Mouse (Mus musculus): ENCODE measurements around the gene Adssl1.

Adssl1 gene

GRCm38 (mm10) chr12:112619686-112620353 lies at the start of gene Adssl1:
TSS of gene Adssl1 (plus strand) at chr12:112620045.
- DNase-seq (ENCODE audit: low spot score), result no peak

DNA sequence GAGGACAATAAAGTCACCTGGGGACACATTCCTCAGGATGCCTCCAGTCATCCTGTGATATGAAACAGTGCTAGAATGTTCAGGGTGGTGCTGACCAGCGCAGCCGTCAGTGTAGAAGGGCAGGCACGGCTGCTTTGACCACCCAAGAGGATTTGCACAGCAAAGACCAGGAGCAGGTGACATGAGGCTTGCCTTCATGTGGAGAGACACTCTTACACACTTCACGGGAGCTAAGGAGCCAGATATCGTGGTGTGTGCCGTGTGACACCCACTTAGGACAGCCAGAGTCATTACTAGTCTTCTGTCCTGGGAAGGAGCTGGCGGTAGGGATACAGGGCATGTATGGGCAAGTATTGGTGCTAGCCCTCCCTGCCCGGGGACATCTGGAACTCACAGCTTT lies 49.7 kb upstream of the Adssl1 start:
- no peak for DNase-seq (ENCODE audit: low spot score)

GRCm38 (mm10) chr12:112571064-112571463 lies 48.8 kb upstream of the Adssl1 start:
- no peak for DNase-seq (ENCODE audit: low spot score)

GRCm38 (mm10) chr12:112575274-112575986 lies 44.4 kb upstream of the Adssl1 start:
- no peak for DNase-seq (ENCODE audit: low spot score)

DNA sequence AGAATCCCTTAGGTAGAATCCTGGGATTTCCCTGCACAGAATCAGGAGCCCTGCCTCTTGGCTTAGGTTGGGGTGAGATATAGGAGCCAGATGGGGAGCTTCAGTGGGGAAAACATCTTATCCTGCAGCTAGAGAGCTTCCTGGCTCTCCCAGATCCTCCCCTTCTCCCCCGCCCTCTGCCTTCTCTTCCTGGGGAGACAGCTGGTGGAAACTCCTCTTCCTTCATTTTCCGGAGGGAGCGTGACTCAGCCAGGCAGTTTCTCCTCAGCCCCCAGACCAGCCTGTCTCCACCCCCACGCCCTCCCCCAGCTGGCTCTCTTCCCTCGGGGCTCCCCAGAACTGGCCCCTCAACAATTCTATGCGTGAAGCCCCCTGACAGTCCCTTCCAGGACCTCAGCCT lies 43.5 kb upstream of the Adssl1 start:
- DNase-seq (ENCODE audit: low spot score), result no peak

GRCm38 (mm10) chr12:112576749-112577148 lies 43.1 kb upstream of the Adssl1 start:
- DNase-seq (ENCODE audit: low spot score), result no peak

DNA sequence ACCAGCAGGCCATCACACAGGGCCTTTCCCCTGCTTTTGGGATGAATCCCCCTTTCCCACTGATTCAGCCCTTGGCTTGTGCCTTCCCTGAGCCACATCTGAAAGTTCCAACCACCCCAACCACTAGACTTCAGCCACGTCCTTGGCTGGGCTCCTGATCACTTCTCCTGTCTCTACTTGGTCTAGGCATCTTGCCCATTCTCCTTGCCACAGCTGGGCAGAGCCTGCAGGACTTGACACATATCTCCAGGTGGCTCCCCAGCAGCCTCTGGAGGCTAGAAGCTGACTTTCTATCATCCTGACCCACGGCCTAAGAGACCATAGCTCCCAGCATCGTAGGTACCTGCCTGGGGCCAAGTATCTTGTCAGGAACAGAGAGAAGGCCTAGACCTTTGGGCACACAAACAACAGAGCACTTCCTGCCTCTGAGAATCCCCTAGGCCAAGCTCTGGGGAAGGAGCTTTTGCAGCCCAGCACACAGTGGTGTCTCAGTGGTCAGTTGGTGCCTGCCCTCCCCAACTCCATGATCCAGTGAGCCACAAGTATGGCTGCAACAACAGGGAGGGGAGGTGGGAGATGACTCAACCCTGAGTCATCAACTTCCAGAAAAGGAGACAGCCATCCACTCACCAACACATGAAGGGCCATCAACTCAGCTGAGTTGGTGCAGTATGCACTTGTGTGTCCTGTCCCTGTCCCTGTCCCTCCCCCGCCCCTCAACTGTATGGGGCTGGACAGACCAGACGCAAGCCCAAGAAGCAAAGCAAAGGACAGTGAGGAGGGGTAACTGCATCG lies 41.4 kb upstream of the Adssl1 start:
- peak; percentile 83 for DNase-seq (ENCODE audit: low spot score)

GRCm38 (mm10) chr12:112579430-112579829 lies 40.4 kb upstream of the Adssl1 start:
- DNase-seq (ENCODE audit: low spot score), result no peak

- no peak for DNase-seq (ENCODE audit: low spot score)
Observed at GRCm38 (mm10) chr12:112579926-112580325, 39.9 kb upstream of the Adssl1 start.

- DNase-seq (ENCODE audit: low spot score), result peak; percentile 33
Observed at GRCm38 (mm10) chr12:112581113-112581512, 38.7 kb upstream of the Adssl1 start.

GRCm38 (mm10) chr12:112584954-112585353 lies 34.9 kb upstream of the Adssl1 start:
- DNase-seq (ENCODE audit: low spot score), result no peak

DNA sequence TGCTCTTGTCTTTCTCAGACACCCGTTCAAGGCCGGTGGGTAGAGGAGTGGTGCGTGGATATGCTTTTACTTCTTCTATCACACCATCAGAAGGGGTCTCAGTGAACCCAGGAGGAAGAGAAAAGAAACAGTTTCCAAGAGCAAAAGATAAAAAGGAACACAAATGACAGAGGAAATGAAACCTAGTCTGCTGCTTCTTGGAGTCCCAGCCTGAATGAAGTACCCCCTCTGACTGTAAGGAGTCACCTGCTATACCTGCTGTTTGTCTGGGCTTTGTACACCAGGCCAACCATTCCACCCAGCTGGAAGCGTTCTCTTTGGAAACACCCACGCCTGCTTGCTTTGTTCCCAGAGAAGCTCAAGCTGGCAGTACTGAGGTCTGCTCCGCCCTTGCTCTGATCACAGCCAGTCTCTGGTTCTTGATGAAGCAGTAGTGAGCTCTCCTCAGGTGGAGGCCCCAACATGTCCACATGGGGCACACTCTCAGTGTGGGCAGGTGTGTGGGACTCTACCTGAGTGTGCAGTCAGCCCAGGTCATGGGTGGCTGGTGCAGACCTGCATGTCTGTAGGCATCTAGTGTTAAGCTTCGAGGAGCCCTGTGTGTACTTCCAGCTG lies 33.8 kb upstream of the Adssl1 start:
- DNase-seq (ENCODE audit: low spot score), result no peak

DNA sequence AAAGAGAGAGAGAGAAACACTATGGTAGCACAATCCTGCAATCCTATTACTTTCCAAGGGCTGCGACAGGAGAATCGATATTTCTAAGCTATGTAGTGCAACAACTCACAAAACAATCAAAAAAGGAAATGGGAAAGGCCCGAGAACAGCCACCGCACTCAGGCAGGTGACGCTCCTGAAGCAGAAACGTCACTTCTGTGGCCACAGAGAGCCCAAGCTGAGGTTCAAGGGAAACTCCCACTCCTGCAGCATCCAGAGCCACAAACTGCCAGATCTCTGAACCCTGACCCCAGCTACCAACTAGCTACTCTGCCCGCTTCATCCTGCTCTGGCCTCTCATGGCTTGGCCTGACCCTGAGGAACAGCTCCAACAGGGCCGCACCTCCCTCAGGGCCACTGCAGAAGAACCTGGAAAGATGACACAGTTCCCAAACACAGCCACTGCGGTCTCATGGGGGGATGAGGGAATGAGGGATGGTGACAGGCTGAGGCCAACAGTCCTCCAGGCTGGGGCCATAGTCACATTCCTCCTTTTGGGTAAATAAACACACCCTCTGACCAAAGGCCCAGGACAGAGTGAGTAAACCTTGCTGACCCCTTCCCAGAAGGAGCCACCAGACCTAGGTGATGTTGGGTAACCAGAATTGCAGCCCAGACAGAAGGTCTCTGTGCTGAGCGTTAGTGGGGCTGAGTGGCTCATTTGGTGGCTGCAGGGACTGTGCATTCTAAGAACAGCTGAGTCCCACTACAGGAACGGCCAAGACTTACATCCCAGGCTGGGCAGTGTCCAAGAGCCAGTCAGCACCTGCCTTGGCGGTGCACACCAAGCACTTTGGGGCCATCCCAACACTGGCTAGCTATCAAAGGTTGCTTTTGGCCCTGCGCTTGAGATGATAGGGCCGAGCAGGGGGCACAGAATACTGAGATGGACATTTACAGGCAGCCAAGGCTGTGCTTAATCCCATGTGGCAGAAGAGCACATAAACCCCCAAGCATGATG lies 32.4 kb upstream of the Adssl1 start:
- DNase-seq (ENCODE audit: low spot score), result no peak

DNA sequence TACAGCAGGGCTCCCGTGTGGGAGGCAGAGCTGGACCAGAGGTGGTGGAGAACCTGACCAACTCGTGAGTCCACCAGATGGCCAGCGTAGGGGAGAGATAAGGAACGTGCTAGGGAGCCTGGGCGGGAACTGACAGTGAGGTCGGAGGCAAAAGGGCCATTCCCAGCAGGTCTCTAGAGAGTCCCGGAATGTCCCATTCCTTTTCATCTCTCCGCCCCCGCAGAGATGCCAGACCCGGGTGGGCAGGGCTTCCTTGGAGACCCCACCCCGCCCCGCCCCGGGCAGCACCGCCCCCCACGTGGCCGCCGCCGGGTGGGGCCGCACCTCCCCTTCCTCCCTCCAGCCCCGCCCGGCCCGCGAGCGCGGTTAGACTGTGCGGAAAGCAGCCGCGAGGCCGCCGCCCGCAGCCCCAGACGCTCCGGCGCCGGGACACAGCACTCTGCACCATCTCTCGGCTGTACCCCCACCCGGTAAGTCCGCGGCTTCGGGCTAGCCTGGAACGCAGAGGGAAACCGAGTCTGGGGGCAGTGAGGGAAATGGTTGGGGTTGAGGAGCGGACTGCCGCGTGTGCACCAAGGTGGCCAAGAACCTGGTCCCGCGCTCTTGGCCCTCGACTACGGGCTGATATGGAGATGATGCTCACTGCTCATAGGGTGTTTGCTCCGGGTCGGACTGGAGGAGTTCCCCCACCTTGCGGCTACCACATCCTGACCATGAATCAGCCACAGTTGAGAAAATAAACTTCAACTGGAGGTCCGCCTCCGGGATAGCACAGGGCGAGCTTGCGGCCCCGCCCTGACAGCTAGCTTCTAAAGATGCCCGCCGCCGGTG lies 31.2 kb upstream of the Adssl1 start, which contains the start of gene Inf2:
Gene Inf2 (plus strand): TSS at position 359 of the 831 bp plus-strand sequence.
- peak; percentile 68 for DNase-seq (ENCODE audit: low spot score)

DNA sequence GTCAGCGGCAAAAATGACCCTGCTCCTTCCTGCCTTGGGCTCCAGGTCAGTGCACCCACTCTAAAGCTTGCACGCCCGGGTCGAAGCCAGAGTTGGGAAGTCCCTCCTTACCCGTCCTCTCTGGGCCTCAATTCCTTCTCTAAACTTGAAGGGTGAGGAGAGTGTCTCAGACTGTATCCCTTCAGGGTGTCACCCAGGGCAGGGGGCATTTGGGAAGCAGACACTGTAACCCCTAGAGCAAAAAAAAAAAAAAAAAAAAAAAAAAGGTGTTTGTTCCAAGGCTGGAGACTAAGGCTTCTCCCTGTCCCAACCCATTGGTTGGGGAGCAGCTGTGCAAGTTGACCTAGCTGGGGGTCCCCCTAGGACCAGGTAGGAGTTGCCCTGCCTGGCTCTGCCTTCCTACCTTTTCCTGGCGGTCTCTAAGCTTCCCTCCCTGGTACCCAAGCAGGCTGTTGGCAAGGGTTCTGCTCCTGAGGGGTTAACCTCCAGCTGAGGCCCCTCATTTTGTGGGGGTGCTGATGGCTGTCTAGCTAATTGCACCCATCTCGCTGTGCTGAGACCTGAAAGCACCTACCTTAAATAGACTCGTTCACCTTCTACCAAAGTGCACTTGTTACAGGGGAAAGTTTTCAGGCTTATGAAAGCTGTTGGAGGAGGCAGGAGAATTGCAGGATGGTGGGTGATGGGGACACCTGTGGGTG lies 30.2 kb upstream of the Adssl1 start:
- DNase-seq (ENCODE audit: low spot score), result no peak

DNA sequence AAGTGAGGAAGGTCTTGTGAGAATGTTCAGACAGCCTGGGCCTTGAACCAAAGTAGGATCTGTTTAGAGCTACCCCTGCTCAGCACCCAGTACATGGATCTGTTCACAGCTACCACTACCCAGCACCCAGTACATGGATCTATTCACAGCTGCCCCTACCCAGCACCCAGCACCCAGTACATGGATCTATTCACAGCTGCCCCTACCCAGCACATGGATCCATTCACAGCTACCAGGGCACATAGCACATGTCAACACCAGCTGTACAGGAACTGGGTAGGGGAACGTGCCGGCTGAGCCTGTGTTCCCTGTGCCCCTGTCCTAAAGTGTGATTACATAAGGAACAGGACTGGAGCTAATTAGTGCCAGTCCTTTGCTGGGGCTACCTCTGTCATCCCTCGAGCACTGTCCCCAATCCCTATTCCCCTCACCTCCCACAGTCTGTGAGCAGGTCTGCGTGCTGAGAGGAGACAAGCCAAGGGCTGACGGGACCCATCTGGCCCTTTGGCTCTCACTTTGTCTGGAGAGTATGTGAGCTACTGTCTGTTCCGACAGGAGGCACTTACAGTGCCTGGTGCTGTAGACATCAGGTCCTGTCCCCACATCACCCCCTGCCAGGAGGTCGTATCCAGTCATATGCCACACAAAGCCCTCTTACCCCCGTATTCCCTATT lies 29.1 kb upstream of the Adssl1 start:
- no peak for DNase-seq (ENCODE audit: low spot score)

GRCm38 (mm10) chr12:112591240-112591639 lies 28.6 kb upstream of the Adssl1 start:
- DNase-seq (ENCODE audit: low spot score), result no peak

- no peak for DNase-seq (ENCODE audit: low spot score)
Observed at GRCm38 (mm10) chr12:112591730-112592129, 28.1 kb upstream of the Adssl1 start.

Measured in adipocyte (in vitro differentiated cells).